Mouse (Mus musculus): Measurements from ENCODE around the gene Lyrm9. TPM values are rescaled to one million over a fixed set of nuclear protein-coding genes. Genes with fewer than 3 reads are reported as not detected.
"Not testable (repeated sequence)": the region's sequence is repeated elsewhere in the genome, so short reads cannot be mapped to it uniquely, and the experiment has no call there.

Lyrm9 gene
- polyA plus RNA-seq, 1 experiment from 2014 or later: 37.9 TPM

- H3K4me3 ChIP-seq: no peak overlapping the region
- no peak for ATAC-seq (replicated peaks; ENCODE audit: insufficient number of reproducible peaks, insufficient read depth, low FRiP score, low read depth)
- H3K4me2 ChIP-seq: no peak overlapping the region
- 78% methylated on average over 11 of the region's 11 CpGs for WGBS
- no peaks in the 10 kb centered on the region for H3K27me3 ChIP-seq
- H3K9ac ChIP-seq: no peak overlapping the region
- H3K27ac ChIP-seq: no peak overlapping the region
- H3K4me1 ChIP-seq (replicated peaks): no peaks in the 10 kb centered on the region
- no peaks in the 10 kb centered on the region for H3K36me3 ChIP-seq
- H3K9me3 ChIP-seq (replicated peaks): no peaks in the 10 kb centered on the region
These were observed 26.1 kb downstream of the Lyrm9 start for GRCm38 (mm10) chr11:78852529-78852928.

- ATAC-seq (replicated peaks; ENCODE audit: insufficient number of reproducible peaks, insufficient read depth, low FRiP score, low read depth): no peak
- H3K4me2 ChIP-seq: no peak overlapping the region
- WGBS: 14% methylated on average over 7 of the region's 7 CpGs
- H3K36me3 ChIP-seq: no peaks in the 10 kb centered on the region
- H3K4me1 ChIP-seq (replicated peaks): no peaks in the 10 kb centered on the region
- no peak overlapping the region for H3K9ac ChIP-seq
- no peak overlapping the region for H3K4me3 ChIP-seq
- H3K27me3 ChIP-seq: no peaks in the 10 kb centered on the region
- no peaks in the 10 kb centered on the region for H3K9me3 ChIP-seq (replicated peaks)
- no peak overlapping the region for H3K27ac ChIP-seq
These were observed 29.9 kb downstream of the Lyrm9 start for GRCm38 (mm10) chr11:78856310-78856709.

DNA sequence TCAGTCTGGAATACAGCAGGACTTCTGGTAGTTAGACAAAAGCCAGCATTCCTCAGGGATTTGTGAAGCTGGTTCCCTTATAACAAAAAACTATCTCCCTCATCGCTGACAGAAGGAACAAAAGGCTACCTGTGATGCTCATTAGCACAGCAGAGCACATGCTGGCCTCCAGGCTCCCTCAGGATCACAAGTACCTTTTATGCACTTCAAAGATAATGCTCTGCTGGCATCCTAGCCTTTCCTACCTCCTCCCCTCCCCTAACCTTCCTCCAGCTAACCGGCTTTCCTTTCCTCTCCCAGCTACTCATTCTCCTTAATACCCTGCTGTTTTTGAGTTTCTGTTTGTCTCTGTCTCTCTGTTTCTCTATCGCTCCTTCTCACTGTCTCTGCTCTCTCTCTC lies 31.2 kb downstream of the Lyrm9 start:
- H3K4me1 ChIP-seq (replicated peaks): no peaks in the 10 kb centered on the region
- H3K27ac ChIP-seq: no peak overlapping the region
- no peaks in the 10 kb centered on the region for H3K9me3 ChIP-seq (replicated peaks)
- no peak overlapping the region for H3K4me2 ChIP-seq
- no peaks in the 10 kb centered on the region for H3K36me3 ChIP-seq
- H3K27me3 ChIP-seq: no peaks in the 10 kb centered on the region
- 8% methylated on average over 3 of the region's 3 CpGs for WGBS
- no peak overlapping the region for H3K4me3 ChIP-seq
- no peak overlapping the region for H3K9ac ChIP-seq
- no peak for ATAC-seq (replicated peaks; ENCODE audit: insufficient number of reproducible peaks, insufficient read depth, low FRiP score, low read depth)

DNA sequence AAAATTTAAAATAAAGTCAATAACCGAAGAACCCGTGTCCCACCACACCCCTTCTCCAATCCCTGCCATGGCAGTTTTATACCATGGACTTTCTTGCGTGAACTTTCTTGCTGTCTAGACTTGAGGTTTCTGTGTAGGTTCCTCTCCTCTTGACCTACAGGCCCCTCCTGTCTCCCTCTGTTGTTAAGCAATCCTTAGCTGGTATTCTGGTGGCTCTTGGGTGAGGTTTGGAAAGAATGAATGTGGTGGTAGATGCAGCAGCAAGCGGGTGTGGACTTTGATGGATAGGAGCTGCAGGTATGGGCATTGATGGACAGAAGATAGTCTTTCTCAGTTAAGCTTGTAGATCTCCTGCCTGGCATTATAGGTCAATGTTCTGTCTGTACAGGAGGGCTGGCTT lies 37.5 kb downstream of the Lyrm9 start:
- no peaks in the 10 kb centered on the region for H3K27me3 ChIP-seq
- no peak overlapping the region for H3K4me3 ChIP-seq
- H3K9ac ChIP-seq: no peak overlapping the region
- H3K27ac ChIP-seq: no peak overlapping the region
- no peak for ATAC-seq (replicated peaks; ENCODE audit: insufficient number of reproducible peaks, insufficient read depth, low FRiP score, low read depth)
- no peaks in the 10 kb centered on the region for H3K4me1 ChIP-seq (replicated peaks)
- H3K36me3 ChIP-seq: no peaks in the 10 kb centered on the region
- no peak overlapping the region for H3K4me2 ChIP-seq
- 89% methylated on average over 4 of the region's 4 CpGs for WGBS
- no peaks in the 10 kb centered on the region for H3K9me3 ChIP-seq (replicated peaks)

DNA sequence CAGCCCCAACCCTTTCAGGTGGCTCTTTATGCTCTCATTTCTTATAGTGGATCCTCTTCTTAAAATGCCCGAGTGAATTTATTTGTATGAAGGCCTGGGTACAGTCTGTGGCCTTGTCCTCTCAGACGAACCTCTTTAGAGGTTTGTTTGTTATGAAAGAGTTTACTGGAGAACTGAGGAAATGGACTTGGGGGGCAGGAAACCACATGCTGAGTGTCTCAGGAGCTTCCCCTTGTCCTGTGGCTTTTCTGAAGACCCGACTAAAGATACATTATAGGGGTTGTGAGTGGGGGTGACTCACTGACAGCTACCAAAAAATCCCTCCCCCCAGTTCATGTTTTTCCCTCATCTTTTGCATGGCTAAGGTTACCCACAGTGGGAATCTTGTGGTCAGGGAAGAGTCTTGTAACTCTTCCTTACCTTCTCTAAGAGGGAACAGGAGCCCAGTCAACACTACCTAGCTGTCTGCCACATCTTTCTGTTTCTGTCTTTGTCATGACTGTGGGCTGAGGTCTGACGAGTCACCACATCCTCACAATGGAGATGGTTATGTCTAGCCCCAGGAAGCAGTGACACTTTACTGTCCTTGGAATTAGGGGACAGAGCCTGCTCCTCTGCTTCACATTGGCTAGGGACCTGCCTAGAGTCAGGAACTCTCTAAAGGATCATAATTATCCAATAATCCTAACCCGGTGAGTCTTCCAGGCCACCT lies 38.3 kb downstream of the Lyrm9 start:
- Histone ChIP-seq H3K9ac (no peak overlapping the region), H3K36me3 (no peaks in the 10 kb centered on the region), H3K4me3 (no peak overlapping the region), H3K27ac (no peak overlapping the region), H3K27me3 (no peaks in the 10 kb centered on the region), H3K4me1 (replicated peaks) (no peaks in the 10 kb centered on the region), H3K9me3 (replicated peaks) (no peaks in the 10 kb centered on the region), H3K4me2 (no peak overlapping the region)
- 62% methylated on average over 5 of the region's 5 CpGs for WGBS
- ATAC-seq (replicated peaks; ENCODE audit: insufficient number of reproducible peaks, insufficient read depth, low FRiP score, low read depth): no peak

- ATAC-seq (replicated peaks; ENCODE audit: insufficient number of reproducible peaks, insufficient read depth, low FRiP score, low read depth): no peak
These were observed 38.9 kb downstream of the Lyrm9 start for GRCm38 (mm10) chr11:78865314-78865713.

GRCm38 (mm10) chr11:78866486-78866885 lies 40.1 kb downstream of the Lyrm9 start:
- Histone ChIP-seq H3K27ac (no peak overlapping the region), H3K4me3 (no peak overlapping the region), H3K9me3 (replicated peaks) (no peaks in the 10 kb centered on the region), H3K4me1 (replicated peaks) (no peaks in the 10 kb centered on the region), H3K9ac (no peak overlapping the region), H3K27me3 (no peaks in the 10 kb centered on the region), H3K4me2 (no peak overlapping the region), H3K36me3 (no peaks in the 10 kb centered on the region)
- ATAC-seq (replicated peaks; ENCODE audit: insufficient number of reproducible peaks, insufficient read depth, low FRiP score, low read depth): no peak
- 46% methylated on average over 3 of the region's 3 CpGs for WGBS

More at GRCm38 (mm10) chr11:78865314-78865713, 38.9 kb downstream of the Lyrm9 start:
- 71% methylated on average over 2 of the region's 2 CpGs for WGBS
- H3K27ac ChIP-seq: no peak overlapping the region
- H3K4me1 ChIP-seq (replicated peaks): no peaks in the 10 kb centered on the region
- no peaks in the 10 kb centered on the region for H3K27me3 ChIP-seq
- H3K36me3 ChIP-seq: no peaks in the 10 kb centered on the region
- no peaks in the 10 kb centered on the region for H3K9me3 ChIP-seq (replicated peaks)
- H3K9ac ChIP-seq: no peak overlapping the region
- H3K4me2 ChIP-seq: no peak overlapping the region
- no peak overlapping the region for H3K4me3 ChIP-seq

- Histone ChIP-seq H3K9me3 (replicated peaks) (no peaks in the 10 kb centered on the region), H3K4me2 (no peak overlapping the region), H3K27ac (no peak overlapping the region), H3K27me3 (no peaks in the 10 kb centered on the region), H3K9ac (no peak overlapping the region), H3K4me1 (replicated peaks) (no peaks in the 10 kb centered on the region), H3K4me3 (no peak overlapping the region), H3K36me3 (no peaks in the 10 kb centered on the region)
- no peak for ATAC-seq (replicated peaks; ENCODE audit: insufficient number of reproducible peaks, insufficient read depth, low FRiP score, low read depth)
- 57% methylated on average over 3 of the region's 3 CpGs for WGBS
These were observed 41.3 kb downstream of the Lyrm9 start for GRCm38 (mm10) chr11:78867696-78868095.

GRCm38 (mm10) chr11:78869205-78869604 lies 42.8 kb downstream of the Lyrm9 start:
- H3K27me3 ChIP-seq; H3K9ac ChIP-seq; H3K4me3 ChIP-seq; H3K4me2 ChIP-seq; H3K36me3 ChIP-seq; H3K9me3 ChIP-seq (replicated peaks); H3K4me1 ChIP-seq (replicated peaks); H3K27ac ChIP-seq; ATAC-seq (replicated peaks; ENCODE audit: insufficient number of reproducible peaks, insufficient read depth, low FRiP score, low read depth): not testable (repeated sequence)
- 92% methylated on average over 8 of the region's 8 CpGs for WGBS

DNA sequence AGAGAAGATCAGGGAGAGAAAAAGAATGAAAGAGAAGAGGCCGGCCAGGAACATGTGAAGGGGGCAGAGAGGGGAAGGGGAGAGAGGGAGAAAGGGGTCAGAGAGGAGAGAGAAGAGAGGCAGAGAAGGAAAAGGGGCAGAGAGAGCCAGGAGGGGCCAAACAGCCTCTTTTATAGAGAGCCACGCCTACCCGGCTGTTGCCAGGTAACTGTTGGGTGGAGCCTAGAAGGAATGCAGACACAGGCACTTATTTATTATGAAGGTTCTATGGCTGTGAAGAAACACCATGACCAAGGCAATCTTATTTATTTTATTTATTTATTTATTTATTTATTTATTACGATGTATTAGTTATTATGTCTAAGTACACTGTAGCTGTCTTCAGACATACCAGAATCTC lies 44.5 kb downstream of the Lyrm9 start:
- H3K27ac ChIP-seq: no peak overlapping the region
- no peak overlapping the region for H3K4me3 ChIP-seq
- 91% methylated on average over 4 of the region's 4 CpGs for WGBS
- ATAC-seq (replicated peaks; ENCODE audit: insufficient number of reproducible peaks, insufficient read depth, low FRiP score, low read depth): no peak
- H3K27me3 ChIP-seq: no peaks in the 10 kb centered on the region
- no peaks in the 10 kb centered on the region for H3K9me3 ChIP-seq (replicated peaks)
- H3K36me3 ChIP-seq: no peaks in the 10 kb centered on the region
- no peak overlapping the region for H3K9ac ChIP-seq
- no peak overlapping the region for H3K4me2 ChIP-seq
- H3K4me1 ChIP-seq (replicated peaks): no peaks in the 10 kb centered on the region

- WGBS: 22% methylated on average over 2 of the region's 2 CpGs
- no peaks in the 10 kb centered on the region for H3K4me1 ChIP-seq (replicated peaks)
- no peak overlapping the region for H3K4me2 ChIP-seq
- no peak overlapping the region for H3K27ac ChIP-seq
- no peaks in the 10 kb centered on the region for H3K27me3 ChIP-seq
- H3K9ac ChIP-seq: no peak overlapping the region
- H3K4me3 ChIP-seq: no peak overlapping the region
- ATAC-seq (replicated peaks; ENCODE audit: insufficient number of reproducible peaks, insufficient read depth, low FRiP score, low read depth): no peak
- H3K36me3 ChIP-seq: no peaks in the 10 kb centered on the region
- no peaks in the 10 kb centered on the region for H3K9me3 ChIP-seq (replicated peaks)
These were observed 46.4 kb downstream of the Lyrm9 start for GRCm38 (mm10) chr11:78872782-78873181.

- 91% methylated on average over 3 of the region's 3 CpGs for WGBS
- Histone ChIP-seq H3K36me3 (no peaks in the 10 kb centered on the region), H3K4me3 (no peak overlapping the region), H3K4me2 (no peak overlapping the region), H3K27ac (no peak overlapping the region), H3K9ac (no peak overlapping the region), H3K4me1 (replicated peaks) (no peaks in the 10 kb centered on the region), H3K9me3 (replicated peaks) (no peaks in the 10 kb centered on the region), H3K27me3 (no peaks in the 10 kb centered on the region)
- ATAC-seq (replicated peaks; ENCODE audit: insufficient number of reproducible peaks, insufficient read depth, low FRiP score, low read depth): no peak
These were observed 53.3 kb downstream of the Lyrm9 start for GRCm38 (mm10) chr11:78879727-78880126.
